Mouse (Mus musculus) frontal cortex, postnatal 10 days (tissue): ENCODE measurements around the gene Srrt.

ENCODE experiments used
- DNase-seq, 2 experiments: peaks; one replicate each; pipeline ENCODE4 v3.0.0; 2022; ENCODE audit warnings: low spot score in 2 of 2, mixed read lengths in 1 of 2

The Srrt gene

DNA sequence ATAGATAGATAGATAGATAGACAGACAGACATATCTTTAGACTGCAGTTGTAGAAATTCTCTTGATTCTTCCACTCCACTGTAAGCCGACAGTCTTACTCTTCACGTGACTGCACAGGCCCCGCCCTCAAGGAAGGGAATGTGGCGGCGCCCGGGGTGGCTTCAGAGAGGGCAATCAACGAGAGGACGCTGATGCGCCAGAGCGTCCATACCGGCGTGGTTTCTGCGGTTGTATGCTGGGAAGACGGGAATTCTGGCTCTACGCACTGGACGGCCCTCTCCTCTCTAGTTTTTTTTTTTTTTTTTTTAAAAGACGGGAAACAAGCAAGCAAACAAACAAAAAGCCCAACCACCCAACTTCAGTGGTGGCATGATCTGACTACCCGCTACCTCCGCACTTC is 30.8 kb upstream of the Srrt start:
- peak; percentile 84 to 87 for DNase-seq

DNA sequence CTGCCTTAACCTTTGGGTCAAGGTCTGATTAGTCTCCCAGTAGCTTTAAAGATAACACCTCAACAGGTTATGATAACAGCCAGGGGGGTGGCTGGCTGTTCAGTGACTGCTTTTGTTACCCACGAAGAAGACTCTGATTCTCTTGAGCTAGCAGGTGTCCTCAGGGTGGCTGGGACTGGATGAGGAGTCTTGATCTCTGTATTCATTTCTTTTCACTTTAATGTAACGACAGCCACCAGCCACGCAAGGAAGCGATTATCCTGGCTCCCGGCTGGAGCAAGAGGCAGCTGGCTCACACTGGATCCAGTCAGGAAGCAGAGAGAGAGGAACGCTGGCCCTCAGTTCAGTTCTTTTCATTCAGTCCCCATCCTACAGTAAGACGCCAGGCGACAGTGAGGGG is 29.7 kb upstream of the Srrt start:
- DNase-seq, result no peak

DNA sequence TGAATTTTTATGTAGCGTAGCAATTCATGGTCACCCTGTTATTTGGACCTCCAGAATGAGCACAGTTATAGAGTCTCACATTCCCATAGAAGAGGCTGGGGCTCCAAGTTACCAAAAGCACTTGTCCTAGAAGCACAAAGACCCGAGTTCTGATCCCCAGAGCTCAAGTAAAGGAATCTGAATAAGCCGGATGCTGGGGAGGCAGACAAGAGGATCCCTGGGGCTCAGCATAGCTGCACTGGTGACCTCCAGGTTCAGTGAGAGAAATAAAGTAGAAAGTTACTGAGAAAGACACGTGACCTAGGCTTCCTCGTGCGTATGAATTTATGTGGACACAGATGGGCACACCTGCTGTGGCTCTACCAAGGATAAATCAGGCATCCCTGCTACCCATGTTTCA is 27.6 kb upstream of the Srrt start:
- DNase-seq, result no peak

DNA sequence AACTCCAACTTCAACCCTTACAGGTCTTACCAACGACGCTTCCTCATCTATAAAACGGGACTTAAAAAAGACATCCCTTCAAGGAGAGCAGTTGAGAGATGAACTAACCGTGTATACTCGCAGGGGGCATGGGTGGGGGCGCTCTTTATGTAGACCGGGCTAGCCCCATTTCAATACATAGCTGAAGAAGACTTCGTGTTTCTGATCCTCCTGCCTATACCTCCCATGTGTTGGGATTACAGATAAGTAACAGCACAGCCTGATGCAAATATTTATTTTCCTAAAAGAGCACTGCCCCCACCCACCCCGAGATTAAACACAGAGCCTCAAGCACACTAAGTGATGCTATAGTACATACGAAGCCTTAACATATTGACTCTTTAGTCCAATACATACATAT is 26.8 kb upstream of the Srrt start:
- DNase-seq, result no peak

DNA sequence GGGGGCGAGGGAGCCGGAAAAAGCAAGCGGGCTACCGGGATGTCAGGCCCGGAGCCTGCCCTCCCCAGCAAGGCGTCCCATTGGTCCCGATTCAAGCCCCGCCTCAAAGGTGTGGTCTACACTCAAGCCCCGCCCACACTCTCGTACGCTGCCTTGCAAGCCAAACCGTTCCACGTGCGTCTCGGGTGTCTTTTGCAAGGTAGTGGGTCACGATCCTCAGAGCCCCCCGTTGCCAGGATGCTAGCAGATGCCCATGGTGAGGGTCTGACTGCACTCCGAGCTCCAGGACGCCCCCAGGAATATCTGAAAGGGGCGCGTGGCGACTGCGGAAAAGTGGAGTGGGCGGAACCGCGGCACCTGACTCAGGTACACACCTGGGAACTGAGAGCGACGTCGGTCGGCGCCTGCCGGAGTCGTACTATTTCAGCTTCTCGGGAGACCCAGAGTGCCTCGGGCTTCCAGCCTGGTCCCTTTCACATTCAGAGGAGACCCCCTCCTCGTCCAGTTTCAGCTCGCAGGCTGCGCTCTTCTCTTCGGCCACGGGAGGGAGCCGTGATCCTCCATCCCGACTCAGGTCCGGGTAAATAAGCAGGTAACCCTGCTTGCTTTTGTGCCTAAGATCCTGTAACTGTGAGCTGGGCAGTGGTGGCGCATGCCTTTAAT is 26.2 kb upstream of the Srrt start, which contains the start of gene Slc12a9:
TSS of gene Slc12a9 (minus strand) at position 86 of the 663 bp plus-strand sequence.
- DNase-seq, result peak; percentile 90 to 92

DNA sequence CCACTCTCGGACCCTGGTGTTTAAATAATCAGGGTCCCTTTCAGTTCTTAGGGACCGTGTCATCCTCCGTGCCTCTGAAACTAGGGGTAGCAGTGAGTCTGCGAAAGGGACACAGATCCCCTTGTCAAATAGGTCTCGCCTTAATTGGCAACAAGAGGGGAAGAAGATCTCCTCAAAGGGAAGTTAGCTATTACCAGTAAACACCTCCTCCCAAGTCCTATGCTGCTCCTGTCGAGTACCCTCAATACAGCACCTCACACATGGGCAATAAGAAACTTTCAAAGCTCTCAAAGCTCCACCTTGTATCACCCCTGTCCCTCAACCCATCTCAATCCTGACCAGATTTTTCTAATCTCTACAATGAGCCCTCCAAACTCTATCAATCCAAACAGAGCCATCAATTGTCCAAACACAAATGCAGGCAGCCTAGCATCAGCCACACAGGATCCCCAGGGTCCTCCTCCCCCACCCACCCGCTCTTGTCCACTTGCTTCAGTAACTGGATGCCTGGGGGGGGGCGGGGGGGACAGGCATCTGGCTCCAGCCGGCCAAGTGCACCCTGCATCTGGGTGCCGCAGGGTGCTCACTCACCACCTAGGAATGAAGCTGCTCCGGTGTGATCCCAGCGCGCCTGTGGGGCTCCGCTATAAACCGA is 25.5 kb upstream of the Srrt start:
- DNase-seq, result no peak

DNA sequence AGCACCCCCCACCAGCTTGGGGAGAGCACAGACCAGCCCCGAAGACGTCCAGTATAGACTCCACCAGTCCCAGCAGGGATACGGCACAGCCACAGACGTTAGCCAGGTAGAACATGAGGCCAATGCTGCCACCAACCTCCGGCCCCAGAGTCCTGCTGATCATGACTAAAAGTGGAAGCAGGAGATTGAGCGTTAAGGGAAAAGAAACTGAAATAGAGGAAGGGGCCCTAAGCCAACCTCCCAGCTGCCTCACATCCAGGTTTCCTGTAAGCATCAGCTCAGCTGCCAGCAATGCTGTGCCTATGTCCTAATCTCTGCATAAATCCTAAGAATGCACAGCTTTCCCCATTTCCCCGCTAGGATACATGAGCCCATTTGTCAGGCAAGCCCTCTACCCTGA is 23.4 kb upstream of the Srrt start:
- no peak for DNase-seq

DNA sequence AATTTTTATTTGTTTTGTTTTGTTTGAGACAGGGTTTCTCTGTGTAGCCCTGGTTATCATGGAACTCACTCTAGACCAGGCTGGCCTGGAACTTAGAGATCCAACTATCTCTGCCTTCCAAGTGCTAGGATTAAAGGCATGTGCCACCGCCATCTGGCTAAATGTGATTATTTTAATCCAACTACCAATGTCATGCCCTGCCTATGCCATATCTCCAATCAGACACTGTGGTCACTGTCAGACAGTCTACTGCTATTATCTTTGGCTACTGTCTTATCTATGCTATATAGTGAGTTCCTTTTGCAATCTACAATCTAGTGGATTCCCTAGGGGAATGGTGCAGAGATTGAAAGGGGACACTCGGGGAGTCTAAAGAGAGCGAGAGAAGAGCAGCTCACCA is 13.5 kb upstream of the Srrt start:
- no peak for DNase-seq

DNA sequence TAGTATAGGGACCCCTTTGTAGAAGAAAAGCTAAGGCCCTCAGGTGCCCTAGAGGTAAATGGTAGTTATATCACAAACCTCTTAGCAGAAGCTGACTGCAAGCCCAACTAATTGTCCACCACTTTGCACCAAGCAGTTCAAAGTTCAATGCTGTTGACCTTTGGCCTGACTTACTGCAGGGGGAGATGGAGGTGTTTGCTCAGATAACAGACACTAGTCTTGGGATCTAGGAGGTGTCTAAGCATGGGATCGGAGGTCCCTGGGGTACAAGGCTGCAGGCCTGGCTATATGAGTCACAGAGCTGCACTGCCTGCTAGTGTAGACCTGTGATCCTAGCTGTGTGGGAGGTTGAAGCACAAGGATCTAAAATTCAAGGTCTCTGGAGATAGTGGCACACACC is 11.1 kb upstream of the Srrt start:
- DNase-seq, result no peak

DNA sequence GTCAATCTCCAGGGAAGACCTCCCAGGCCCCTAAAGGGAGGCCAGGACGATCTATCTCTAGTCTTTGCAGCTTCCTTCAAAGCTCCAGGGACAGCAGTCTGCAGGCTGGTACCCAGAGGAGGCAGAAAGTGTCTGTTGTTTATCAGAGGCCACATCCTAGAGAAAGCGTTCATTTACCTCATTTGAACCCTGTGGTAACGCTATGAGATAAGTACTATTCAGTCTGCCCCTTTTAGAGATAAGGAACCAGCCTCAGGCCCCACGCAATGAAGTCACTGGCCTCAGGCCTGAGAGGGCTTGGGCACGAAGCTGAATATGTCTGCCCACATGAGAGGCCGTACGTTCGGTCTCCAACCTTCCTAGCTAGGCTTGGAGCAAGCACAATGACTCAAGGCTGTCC is 9.9 kb upstream of the Srrt start:
- no peak for DNase-seq

DNA sequence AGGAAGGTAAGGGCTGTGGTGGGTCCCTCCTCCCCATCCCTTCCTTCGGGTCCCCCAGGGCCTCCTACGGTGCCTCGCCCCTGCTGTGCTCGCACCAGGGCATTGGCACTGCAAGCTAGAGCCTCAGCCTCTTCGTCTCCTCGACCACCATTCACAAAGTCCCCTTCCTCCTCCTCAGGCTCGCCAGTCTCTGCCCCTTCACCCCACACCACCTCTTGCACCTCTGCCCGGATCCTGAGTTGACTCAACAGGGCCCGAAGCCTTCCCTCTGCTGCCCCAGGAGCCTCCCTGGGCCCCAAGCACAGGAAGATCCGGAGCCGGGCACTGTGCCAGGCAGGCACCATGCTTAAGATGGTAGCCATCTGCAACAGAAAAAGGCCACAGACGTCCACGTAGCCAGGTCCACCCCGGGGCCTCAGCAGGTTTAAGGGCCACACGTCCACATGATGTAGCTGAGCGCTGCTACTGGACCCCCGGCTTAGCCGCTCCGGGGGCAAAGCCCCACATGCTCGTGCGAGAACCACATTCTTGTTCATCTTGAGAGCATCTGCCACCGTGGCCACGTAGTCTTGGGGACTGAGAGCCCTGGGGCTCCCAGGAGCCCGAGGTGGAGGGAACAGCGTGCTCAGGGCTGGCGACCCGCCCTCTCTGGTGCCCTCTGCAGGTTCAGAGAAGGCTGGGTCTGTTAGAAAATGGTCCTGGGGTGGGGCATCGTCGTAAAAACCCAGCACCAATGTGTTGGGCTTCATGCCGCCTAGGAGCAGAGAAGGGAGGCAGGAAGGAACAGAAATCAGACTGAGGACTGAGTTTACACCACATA is 7.8 kb upstream of the Srrt start:
- no peak for DNase-seq

DNA sequence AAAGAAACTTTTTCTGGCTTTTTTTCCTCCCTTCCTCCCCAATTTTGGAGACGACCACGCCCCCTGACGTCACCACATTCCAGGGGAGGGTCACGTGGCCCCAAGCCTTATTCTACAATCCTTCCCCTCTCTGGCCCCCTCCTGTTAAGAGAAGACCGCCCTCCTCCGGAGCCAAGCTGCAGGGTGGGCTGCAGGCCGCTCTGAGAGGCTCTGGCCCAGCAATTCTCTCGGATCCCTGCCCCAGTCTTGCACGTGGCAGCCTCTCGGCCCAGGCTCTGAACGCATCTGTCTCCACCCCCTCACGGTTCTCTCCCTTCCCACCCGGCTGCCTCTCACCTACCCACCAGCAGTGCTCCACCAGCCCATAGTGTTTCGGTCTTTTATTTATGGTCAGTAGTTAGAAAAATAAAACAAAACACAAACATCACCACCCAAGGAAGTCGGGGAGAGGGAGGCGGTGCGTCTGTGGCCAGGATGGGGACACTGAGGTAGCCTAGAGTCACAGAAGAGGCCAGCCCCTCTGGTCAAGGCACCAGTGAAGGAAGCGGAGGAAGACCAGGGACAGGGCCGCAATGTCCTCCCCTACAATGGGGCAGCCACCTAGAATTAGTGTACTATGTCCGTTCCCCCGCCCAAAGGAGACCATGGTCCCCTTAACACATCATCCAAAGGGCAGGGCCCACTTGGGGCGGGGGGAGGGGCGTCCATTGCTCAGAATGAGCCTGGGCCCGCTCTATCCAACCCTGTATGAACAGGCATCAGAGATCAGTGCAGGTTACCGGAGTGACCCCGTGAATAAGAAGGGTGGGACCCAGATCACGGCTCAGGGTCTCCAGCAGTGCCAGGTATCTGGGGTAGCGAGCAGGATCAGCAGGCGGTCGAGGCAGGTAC is 7.0 kb upstream of the Srrt start, which contains the start of gene Trip6:
TSS of gene Trip6 (minus strand) at position 212 of the 891 bp plus-strand sequence.
- peak; percentile 54 to 70 for DNase-seq

DNA sequence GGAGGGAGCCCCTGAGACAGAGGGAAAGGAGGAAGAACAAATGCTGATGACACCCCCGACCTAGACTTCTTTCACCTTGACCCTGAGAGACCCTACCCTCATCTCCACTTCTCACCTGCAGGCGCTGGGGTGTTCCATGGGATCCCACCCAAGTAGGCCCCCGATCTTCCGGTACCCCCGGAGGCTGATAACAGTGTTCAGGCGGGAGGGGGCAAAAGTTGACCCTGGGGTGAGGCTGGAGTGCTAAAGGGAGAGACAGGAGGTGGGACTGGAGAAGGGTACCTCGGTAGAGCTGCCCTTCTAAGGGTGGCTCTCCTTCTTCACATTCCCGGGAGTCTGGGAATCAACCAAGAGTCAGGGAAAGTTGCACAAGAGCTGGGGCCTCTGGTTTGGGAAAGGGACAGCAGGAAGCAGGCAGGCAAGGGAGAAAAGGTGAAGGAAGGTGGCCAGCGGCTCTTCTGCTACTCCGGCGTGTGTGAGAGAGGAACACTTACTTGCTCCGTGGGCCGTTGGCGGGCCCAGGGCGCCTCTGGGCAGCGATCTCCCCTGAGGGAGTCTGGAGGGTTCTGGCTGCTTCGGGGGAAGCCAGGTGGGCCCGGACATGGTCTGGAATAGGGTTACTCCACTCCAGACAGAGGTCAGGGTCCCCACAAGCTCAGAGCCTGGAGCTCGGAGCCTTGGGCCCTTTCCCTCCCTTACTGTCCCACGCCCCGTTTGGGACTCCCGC is 6.2 kb upstream of the Srrt start:
- DNase-seq, result no peak

DNA sequence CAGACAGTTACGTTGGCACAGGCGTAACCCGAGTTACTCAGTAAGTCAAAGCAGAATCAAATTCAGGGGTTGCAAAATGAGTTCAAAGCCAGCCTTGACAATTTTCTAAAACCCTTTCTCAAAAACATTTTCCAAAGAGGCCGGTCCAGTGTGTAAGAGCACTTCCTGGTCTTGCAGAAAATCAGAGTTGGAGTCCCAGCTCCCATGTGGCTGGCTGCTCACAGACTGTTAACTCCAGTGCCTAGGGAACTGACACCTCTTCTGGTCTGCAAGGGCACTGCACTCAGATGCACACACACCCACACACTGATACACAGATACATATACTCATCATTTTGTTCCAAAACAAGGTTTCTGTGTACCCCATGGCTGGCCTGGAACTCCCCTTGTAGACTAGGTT is 882 bp upstream of the Srrt start:
- no peak for DNase-seq

DNA sequence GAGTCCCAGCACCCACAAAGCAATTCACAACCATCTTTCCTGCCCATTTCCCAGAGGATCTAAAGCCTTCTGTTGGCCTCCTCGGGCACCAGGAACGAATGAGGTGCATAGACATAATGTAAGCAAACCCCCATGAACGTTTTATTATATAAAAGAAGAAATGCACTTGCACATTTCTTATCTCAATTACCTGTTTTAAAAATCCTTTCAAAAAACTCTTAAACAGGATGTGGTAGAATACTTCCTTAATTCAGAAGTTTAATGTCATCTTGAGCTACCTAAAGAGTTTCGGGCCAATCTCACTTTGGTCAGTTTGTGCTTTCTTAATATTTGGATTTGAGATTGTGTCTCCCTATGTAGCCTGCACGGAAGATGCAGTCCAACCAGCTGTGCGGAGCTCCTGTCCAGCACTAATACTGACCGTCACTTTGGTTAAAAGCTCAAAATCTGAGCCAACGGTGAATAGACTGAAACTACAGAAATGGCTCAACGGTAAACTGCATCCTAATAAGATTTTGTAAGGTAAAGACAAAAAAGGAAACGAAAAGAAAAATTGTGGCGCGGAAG is 952 bp downstream of the Srrt start:
- no peak for DNase-seq

DNA sequence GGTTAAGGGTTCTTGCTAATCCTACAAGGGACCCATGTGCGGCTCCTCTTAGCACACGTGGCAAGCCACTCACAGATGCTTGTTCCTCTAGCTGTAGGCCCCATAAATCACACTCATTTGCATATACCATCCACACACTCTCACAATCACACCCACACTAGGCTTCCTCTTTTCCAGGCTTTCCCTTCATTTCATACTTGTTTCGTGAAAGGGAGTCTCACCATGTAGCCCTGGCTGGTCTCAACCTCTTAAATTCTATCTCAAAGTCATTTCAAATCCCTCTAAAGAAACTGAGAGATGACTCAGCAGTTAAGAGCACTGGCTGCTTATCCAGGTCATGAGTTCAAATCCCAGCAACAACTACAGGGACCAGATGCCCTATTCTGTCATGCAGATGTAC is 1.7 kb downstream of the Srrt start:
- DNase-seq, result no peak

DNA sequence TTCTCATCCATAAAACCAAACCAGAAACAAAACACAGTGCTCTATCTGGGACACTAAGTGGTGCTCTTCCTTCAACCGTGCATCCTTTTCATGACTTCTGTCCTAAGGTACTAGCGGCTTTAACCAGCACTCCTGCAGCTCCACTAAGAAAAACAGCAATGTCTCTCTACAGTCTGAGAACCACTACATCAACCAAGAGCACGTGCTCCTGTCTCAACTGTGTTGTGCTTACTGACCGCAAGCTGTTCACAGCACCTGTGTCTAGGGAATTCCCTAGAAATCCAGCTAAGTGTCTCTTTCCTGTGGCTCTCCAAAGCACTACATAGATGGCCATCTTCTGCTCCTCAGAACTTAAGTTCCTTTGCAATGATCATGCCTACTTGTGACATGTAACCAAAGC is 2.7 kb downstream of the Srrt start:
- DNase-seq, result no peak

DNA sequence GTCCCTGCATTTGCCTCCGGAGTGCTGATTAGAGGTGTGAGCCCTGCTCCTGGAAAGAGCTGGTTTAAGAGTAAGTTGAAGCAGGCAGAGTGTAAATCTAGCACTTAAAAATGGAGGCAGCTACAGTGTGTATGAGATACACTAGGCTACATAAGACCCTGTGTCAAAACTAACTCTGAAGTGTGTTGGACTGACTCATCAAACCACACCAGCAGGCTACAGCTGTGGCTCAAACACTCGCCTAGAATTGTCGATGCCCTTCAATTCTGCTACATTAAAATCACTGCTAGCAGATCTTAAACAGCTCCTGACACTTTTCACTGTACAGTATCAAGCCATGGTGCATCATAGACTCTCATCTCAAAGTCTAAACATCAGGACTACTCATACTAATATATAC is 3.3 kb downstream of the Srrt start:
- DNase-seq, result no peak

DNA sequence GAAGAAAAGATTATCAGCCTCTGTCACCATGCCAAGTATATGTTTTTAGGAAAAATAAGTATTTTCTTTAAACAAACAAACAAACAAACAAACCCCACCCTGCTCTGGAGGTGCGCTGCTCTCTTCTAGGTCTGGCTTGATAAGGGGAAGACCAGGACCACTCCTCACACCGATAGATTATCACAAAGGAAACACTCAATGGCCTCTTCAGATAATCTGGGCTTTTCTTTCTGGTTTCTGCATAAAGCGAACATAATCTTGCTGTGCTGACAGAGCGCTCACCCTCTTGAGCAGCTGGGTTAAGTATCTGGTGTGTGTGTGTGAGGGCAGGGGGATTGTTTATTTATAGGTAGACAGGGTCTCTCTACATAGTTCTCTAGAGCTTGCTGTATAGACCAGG is 3.9 kb downstream of the Srrt start:
- no peak for DNase-seq

DNA sequence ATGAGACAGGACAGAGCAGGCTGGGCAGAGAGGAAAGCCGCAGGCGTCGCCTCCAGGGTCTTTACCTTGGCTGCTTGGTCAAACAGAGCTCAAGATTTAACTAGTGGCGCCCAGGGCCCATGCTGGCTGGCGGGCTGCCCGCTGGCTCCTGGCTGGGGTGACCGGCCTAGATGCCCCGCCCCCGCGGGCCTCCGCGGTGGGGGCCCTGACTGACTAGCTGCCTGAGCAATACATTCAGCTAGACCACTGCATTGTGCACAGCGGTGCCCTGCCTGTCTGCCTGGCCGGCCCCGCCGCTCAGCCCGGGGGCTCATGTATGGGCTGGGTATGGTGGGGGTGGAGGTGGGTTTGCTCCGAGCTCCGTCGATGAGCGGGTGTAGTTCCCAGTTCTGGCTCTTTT is 6.2 kb downstream of the Srrt start:
- no peak for DNase-seq

DNA sequence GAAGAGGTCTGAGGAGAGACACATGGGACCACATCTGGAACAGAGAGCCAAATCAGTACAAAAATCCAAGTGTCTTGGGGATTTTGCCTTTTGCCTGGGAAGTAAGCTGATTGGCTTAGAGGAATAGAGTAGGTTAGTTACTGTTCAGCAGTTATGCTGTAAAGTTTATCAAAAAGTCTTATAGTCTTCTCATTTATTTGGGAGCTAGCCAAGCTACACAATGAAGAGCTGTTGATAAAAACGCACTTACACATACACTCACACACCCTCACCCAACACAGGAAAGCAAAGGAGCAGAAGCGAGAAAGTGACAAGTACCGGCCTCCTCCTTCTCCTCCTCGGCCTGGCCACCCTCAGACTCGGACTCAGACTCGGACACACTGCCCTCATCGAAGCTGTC is 8.2 kb downstream of the Srrt start:
- no peak for DNase-seq
